Mouse (Mus musculus) left cerebral cortex, adult 2 months (tissue): ENCODE measurements around the gene Fam92b. TPM values are rescaled to one million over a fixed set of nuclear protein-coding genes. Genes with fewer than 3 reads are reported as not detected.

Experiments used
- DNase-seq, 2 experiments: peaks; one replicate each; pipeline ENCODE4 v3.0.0; 2021 to 2022; ENCODE audit warnings: low spot score in 2 of 2, mixed read lengths in 1 of 2; ENCODE audit errors: extremely low spot score in 1 of 2
- H3K27ac ChIP-seq: fragments of 200-600 bp; 2 replicates; pipeline ENCODE4 v1.8.1; 2022
- H3K4me3 ChIP-seq: fragments of 200-600 bp; 2 replicates; pipeline ENCODE4 v1.8.1; 2022
- CTCF ChIP-seq: fragments of 200-600 bp; IDR thresholded peaks from 2 replicates; pipeline ENCODE4 v1.8.1; 2022; ENCODE audit warnings: antibody characterized with exemption, mild to moderate bottlenecking, moderate library complexity
- intact Hi-C: fragments of 180-260 bp; cut with DNase I; formaldehyde crosslinking; loops from one replicate; pipeline ENCODE4 v1.15.1; 2025
- total RNA-seq, 2 experiments: library from RNA; stranded (reverse); gene quantifications; 2 replicates each; pipeline ENCODE4 v1.2.3; 2021

Fam92b gene
- total RNA-seq, 2 experiments from 2014 or later = 0.68 to 1.0 TPM

DNA sequence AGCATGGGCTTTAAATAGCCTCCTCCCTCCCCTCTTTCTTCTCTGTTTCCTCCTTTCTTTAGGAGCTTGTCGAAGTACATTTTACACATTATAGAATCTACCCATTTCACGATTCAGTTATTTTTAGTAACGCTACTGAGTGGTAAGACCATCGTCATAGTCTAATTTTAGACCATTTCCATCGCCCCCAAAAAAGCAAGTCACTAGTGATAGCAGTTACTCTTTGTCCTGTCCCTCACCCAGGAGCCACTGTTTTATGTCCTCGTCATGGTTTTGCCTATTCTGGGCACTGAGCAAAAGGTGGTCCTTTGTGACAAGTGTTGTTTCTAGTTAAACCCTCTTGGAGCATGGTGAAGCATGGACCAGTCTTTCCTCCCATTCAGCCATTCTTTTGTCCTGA is 57.3 kb downstream of the Fam92b start:
- no peak for TF ChIP-seq CTCF
- no peak overlapping the region for H3K4me3 ChIP-seq
- intact Hi-C loops = no loop called here
- no peak for DNase-seq
- peak overlapping the region; percentile 63 for H3K27ac ChIP-seq

GRCm38 (mm10) chr8:120119429-120119828 is 57.8 kb downstream of the Fam92b start:
- H3K4me3 ChIP-seq = no peak overlapping the region
- intact Hi-C loops = no loop called here
- TF ChIP-seq CTCF = no peak
- H3K27ac ChIP-seq = peak overlapping the region; percentile 63
- DNase-seq = no peak

DNA sequence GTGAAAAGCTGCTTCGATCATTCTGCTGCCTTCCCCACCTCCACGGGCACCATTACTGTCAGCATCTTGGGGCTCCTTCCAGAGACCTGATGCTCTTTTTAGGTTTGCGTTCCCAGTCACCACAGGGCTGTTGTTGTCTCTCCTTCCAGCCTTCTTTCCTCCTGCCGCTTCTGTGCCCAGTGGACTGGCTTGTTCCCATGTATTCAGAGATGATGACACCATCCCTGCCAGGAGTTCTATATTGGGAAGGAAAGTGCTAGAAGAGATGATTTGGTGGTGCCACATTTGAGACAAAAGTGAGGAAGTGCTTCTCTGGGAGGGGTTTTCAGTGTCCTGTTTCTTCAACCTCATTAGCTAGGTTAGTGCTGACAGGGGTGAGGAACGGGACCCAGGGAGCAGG is 58.4 kb downstream of the Fam92b start:
- TF ChIP-seq CTCF = no peak
- H3K4me3 ChIP-seq = no peak overlapping the region
- no peak for DNase-seq
- intact Hi-C loops = no loop called here
- H3K27ac ChIP-seq = peak overlapping the region; percentile 63

GRCm38 (mm10) chr8:120118162-120118561 is 59.1 kb downstream of the Fam92b start:
- intact Hi-C loops = no loop called here
- no peak for TF ChIP-seq CTCF

GRCm38 (mm10) chr8:120116600-120116999 is 60.7 kb downstream of the Fam92b start:
- no peak for TF ChIP-seq CTCF
- Histone ChIP-seq H3K27ac (no peak overlapping the region), H3K4me3 (no peak overlapping the region)
- intact Hi-C loops = no loop called here
- DNase-seq = no peak

More at GRCm38 (mm10) chr8:120118162-120118561, 59.1 kb downstream of the Fam92b start:
- Histone ChIP-seq H3K4me3 (no peak overlapping the region), H3K27ac (no peak overlapping the region; the same call in 1 of the 2 replicates)
- no peak for DNase-seq

Other genes with a start within 250 kb of the Fam92b start
- gene Crispld2, start 185.0 kb downstream of the Fam92b start, total RNA-seq = 1 to 10 TPM; 2.3 to 3.4 TPM
- 10 to 100 TPM; 33.5 to 38.5 TPM for gene Zdhhc7, start 76.0 kb downstream of the Fam92b start, total RNA-seq
- 100 to 1,000 TPM; 234 to 249 TPM for gene 6430548M08Rik, start 63.3 kb downstream of the Fam92b start, total RNA-seq
- gene Gse1, start 51.0 kb upstream of the Fam92b start, total RNA-seq = 100 to 1,000 TPM in 1 of 2 experiments, 10 to 100 TPM in 1; 77.7 to 105 TPM